13 mouse cellular contexts compared by ENCODE assay signal in genomic region chr3:57287438-57287837, GRCm38 (mm10). TPM values are rescaled to one million over a fixed set of nuclear protein-coding genes. Genes with fewer than 3 reads are reported as not detected.
DNase-seq lines count a peak whose midpoint lies in the region; ATAC-seq and TF ChIP-seq lines count a peak whose summit lies in the region.
"Had no signal": no experiment of that assay in that cellular context is flagged by ENCODE, and none has a peak within 500 bp of the region (broad histone marks: within the 10 kb centered on the region; RNA-seq: fewer than 3 reads in every experiment).

No protein-coding gene starts in this region.

- H3K4me3 ChIP-seq in kidney, embryonic 14.5 days (ENCODE audit: low read length) = no peak overlapping the region
- H3K4me3 ChIP-seq in CH12.LX (replicated peaks in 1 of 3; ENCODE audit: low read depth in 2 of 3, low read length in 2 of 3, poor library complexity in 1 of 3) = no peak overlapping the region
- no peak overlapping the region for H3K4me3 ChIP-seq in lung, embryonic 16.5 days (ENCODE audit: low read length)
- H3K4me3 ChIP-seq: limb, embryonic 15.5 days had no signal

- ATAC-seq in kidney, embryonic 14.5 days (ENCODE audit: low FRiP score, low TSS enrichment) = no peak
- ATAC-seq in lung, embryonic 16.5 days (ENCODE audit: low read depth) = peak; percentile 43; the same call in 1 of the 2 replicates

- H3K36me3 ChIP-seq in kidney, embryonic 14.5 days (ENCODE audit: control insufficient read depth, insufficient read depth, low read length) = no peaks in the 10 kb centered on the region; the same call in 1 of the 2 replicates
- H3K36me3 ChIP-seq in CH12.LX (replicated peaks in 1 of 2; ENCODE audit: control insufficient read depth in 1 of 2, insufficient read depth in 1 of 2, low read length in 1 of 2) = no peaks in the 10 kb centered on the region
- no peaks in the 10 kb centered on the region for H3K36me3 ChIP-seq in lung, embryonic 16.5 days (ENCODE audit: control insufficient read depth, insufficient read depth, low read length)
- H3K36me3 ChIP-seq: limb, embryonic 15.5 days had no signal

- H3K9me3 ChIP-seq in kidney, embryonic 14.5 days (ENCODE audit: control insufficient read depth, low read length) = no peaks in the 10 kb centered on the region
- no peaks in the 10 kb centered on the region for H3K9me3 ChIP-seq in CH12.LX (replicated peaks; ENCODE audit: low read length)
- H3K9me3 ChIP-seq in lung, embryonic 16.5 days (ENCODE audit: control insufficient read depth, low read length) = no peaks in the 10 kb centered on the region
- H3K9me3 ChIP-seq: limb, embryonic 15.5 days had no signal

- 49% methylated on average over 4 of the region's 4 CpGs for WGBS in kidney, embryonic 14.5 days
- WGBS in lung, embryonic 16.5 days = 29% methylated on average over 4 of the region's 4 CpGs

- in situ Hi-C loops in CH12.LX (cut with MboI; ENCODE audit: low pct_ligation_motif_present, low pct_unique_long_range_greater_than_20kb, low sequenced_read_pairs) = no loop called here

- no peaks in the 10 kb centered on the region for H3K79me2 ChIP-seq in CH12.LX (replicated peaks; ENCODE audit: control insufficient read depth, extremely low read depth, insufficient read depth, poor library complexity, severe bottlenecking)

- no peak overlapping the region for H3K4me2 ChIP-seq in kidney, embryonic 14.5 days (replicated peaks; ENCODE audit: low read depth, low read length)
- H3K4me2 ChIP-seq in CH12.LX (ENCODE audit: insufficient read depth, low read depth, poor library complexity, severe bottlenecking) = no peak overlapping the region
- H3K4me2 ChIP-seq in lung, embryonic 16.5 days (ENCODE audit: low read depth, low read length) = no peak overlapping the region
- H3K4me2 ChIP-seq: limb, embryonic 15.5 days had no signal

- H3K9ac ChIP-seq in kidney, embryonic 14.5 days (ENCODE audit: low read depth, low read length) = no peak overlapping the region
- H3K9ac ChIP-seq in CH12.LX (ENCODE audit: insufficient read depth, low read depth) = no peak overlapping the region
- no peak overlapping the region for H3K9ac ChIP-seq in lung, embryonic 16.5 days (ENCODE audit: low read length)
- H3K9ac ChIP-seq: limb, embryonic 15.5 days had no signal

- no peaks in the 10 kb centered on the region for H3K4me1 ChIP-seq in kidney, embryonic 14.5 days (ENCODE audit: control insufficient read depth, insufficient read depth, low read length)
- H3K4me1 ChIP-seq in CH12.LX (ENCODE audit: control insufficient read depth in 1 of 2, insufficient read depth in 2 of 2) = peaks cover 2 to 10% of the 10 kb centered on the region in 2 experiments; a peak in 3 of 4 replicates
- peaks cover 3% of the 10 kb centered on the region for H3K4me1 ChIP-seq in lung, embryonic 16.5 days (replicated peaks; ENCODE audit: control insufficient read depth, insufficient read depth, low read length)
- H3K4me1 ChIP-seq: limb, embryonic 15.5 days had no signal

- H3K27me3 ChIP-seq in kidney, embryonic 14.5 days (ENCODE audit: control insufficient read depth, insufficient read depth, low read length) = no peaks in the 10 kb centered on the region
- H3K27me3 ChIP-seq in CH12.LX (replicated peaks) = no peaks in the 10 kb centered on the region
- no peaks in the 10 kb centered on the region for H3K27me3 ChIP-seq in lung, embryonic 16.5 days (ENCODE audit: control insufficient read depth, insufficient read depth, low read depth, low read length)
- H3K27me3 ChIP-seq: limb, embryonic 15.5 days had no signal

- TF ChIP-seq RAD21 in CH12.LX (IDR thresholded peaks at IDR 0.05; ENCODE audit: low read depth, low read length) = no peak

- dilution Hi-C loops in CH12.LX (cut with MboI; ENCODE audit: extremely low pct_ligation_motif_present, extremely low pct_unique_long_range_greater_than_20kb, low sequenced_read_pairs) = no loop called here

- no peak for TF ChIP-seq EP300 in CH12.LX (IDR thresholded peaks at IDR 0.05; ENCODE audit: low read length)

- TF ChIP-seq CTCF in CH12.LX (conservative IDR thresholded peaks at IDR 0.05 in 1 of 2, IDR thresholded peaks at IDR 0.05 in 1 of 2; ENCODE audit: low read depth in 2 of 2, low read length in 2 of 2) = no peak

- no peak for TF ChIP-seq POLR2A in CH12.LX (IDR thresholded peaks at IDR 0.05; ENCODE audit: low read depth, low read length)

- DNase-seq in embryo, embryonic 10.5 days (ENCODE audit: low spot score) = peak; percentile 33
- DNase-seq in embryo, embryonic 11 days = no peak
- no peak for DNase-seq in kidney, postnatal 25 days
- no peak for DNase-seq in CH12.LX (ENCODE audit: extremely low read depth)
- DNase-seq in urinary bladder, postnatal 36 days (ENCODE audit: low spot score in 2 of 2) = no peak
- no peak for DNase-seq in cerebellum, postnatal 25 days
- DNase-seq: cerebellum, adult 11-12 months; kidney, adult 8-10 months; retina, postnatal 1 day had no signal

- peak overlapping the region; percentile 81; the same call in 1 of the 2 replicates for H3K27ac ChIP-seq in kidney, embryonic 14.5 days (ENCODE audit: low read depth, low read length)
- H3K27ac ChIP-seq in CH12.LX (ENCODE audit: insufficient read depth, low read depth) = no peak overlapping the region
- no peak overlapping the region for H3K27ac ChIP-seq in lung, embryonic 16.5 days (ENCODE audit: low read length)

TF ChIP-seq in CH12.LX, 34 proteins besides CTCF, POLR2A, EP300 and RAD21:
- TF ChIP-seq MAFK (IDR thresholded peaks at IDR 0.05; ENCODE audit: insufficient replicate concordance, low read length) = peak; percentile 46; the same call in 1 of the 2 replicates
- no peak for TF ChIP-seq TCF12 (IDR thresholded peaks at IDR 0.05; ENCODE audit: low read depth, low read length)

RNA-seq across cellular contexts. Expression of gene Tm4sf1, which starts 14.3 kb away (rescaled TPM):
- polyA plus RNA-seq in kidney, embryonic 14.5 days (2014; fragmentation: Nextera tagmentation; extraction: Ambion mirVana) = 175 and 190 TPM in 2 replicates
- total RNA-seq in CH12.LX (2012; rRNA removed) = not detected in 2 replicates
- total RNA-seq in CH12.LX (2014; rRNA removed) = not detected in 2 replicates
- polyA plus RNA-seq in CH12.LX (2012; ENCODE audit: insufficient read length, low read depth) = not detected in 2 replicates
- 116 and 145 TPM in 2 replicates for polyA plus RNA-seq in lung, embryonic 16.5 days (2015; fragmentation: Nextera tagmentation; extraction: Ambion mirVana)
- total RNA-seq: MEL had no signal

Comparison
In these comparisons a context has a peak if more than half of its experiments do, and no peak if none do; other contexts are left out.
1. RNA of gene Tm4sf1, which starts 14.3 kb away (polyA plus RNA-seq): 175 to 190 TPM in kidney, embryonic 14.5 days and 116 to 145 TPM in lung, embryonic 16.5 days; not detected in CH12.LX; every median in the first group is over 100 times any median in the second.